Mouse (Mus musculus) kidney, adult 2 months (tissue): ENCODE measurements around the gene Atp6v0d1.

Experiments
- CTCF ChIP-seq: fragments of 200-500 bp; conservative IDR thresholded peaks from 2 replicates; pipeline ENCODE4 v1.5.1; 2011; ENCODE audit warnings: low read depth, mild to moderate bottlenecking, control low read depth, low read length, moderate library complexity, mixed read lengths; ENCODE audit not compliant: insufficient read depth, insufficient read length
- POLR2A ChIP-seq: fragments of 200-500 bp; IDR thresholded peaks from one replicate; pipeline ENCODE4 v1.6.1; 2011; ENCODE audit warnings: low read depth, low read length, control low read depth

DNA sequence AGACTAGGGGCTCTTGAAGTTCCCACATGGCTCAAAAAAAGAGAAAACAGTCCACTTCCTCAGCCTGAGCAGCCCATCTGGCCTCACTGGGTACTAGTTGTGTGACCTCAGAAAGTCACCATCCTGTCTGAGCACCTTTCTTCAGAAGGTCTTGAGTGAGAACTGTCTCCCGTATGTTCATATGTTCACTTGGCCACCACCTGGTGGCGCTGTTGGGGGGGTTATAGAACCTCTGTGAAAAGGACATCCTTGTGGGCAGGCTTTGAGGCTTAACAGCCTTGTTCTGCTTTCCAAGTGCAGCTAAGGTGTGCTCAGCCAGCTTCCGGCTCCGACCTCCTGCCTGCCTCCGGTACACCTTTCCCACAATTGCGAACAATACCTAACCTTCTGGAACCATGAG is 84.4 kb downstream of the Atp6v0d1 start:
- TF ChIP-seq POLR2A: no peak
- peak; percentile 59 for TF ChIP-seq CTCF
